Mouse (Mus musculus) hindbrain, embryonic 15.5 days (tissue): ENCODE measurements around the gene Pitpnm2. TPM values are rescaled to one million over a fixed set of nuclear protein-coding genes. Genes with fewer than 3 reads are reported as not detected.
A peak's percentile ranks its signal among the peaks of the same experiment; 100 is the strongest.

ENCODE experiments used
- ATAC-seq: fragments of 200-750 bp; cut with Nextera tagmentation; 2 replicates; pipeline ENCODE4 v1.8.0; 2017; ENCODE audit warnings: low read depth, moderate number of reproducible peaks, moderate TSS enrichment; ENCODE audit not compliant: low FRiP score
- H3K27ac ChIP-seq: fragments of 300-500 bp; sonication (generic); replicated peaks from 2 replicates; pipeline ENCODE4 v1.5.1; 2015; ENCODE audit warnings: mild to moderate bottlenecking, inconsistent platforms
- H3K27me3 ChIP-seq: fragments of 300-500 bp; sonication (generic); 2 replicates; pipeline ENCODE4 v1.6.1; 2015; ENCODE audit warnings: control low read depth, inconsistent platforms
- H3K36me3 ChIP-seq: fragments of 300-500 bp; sonication (generic); 2 replicates; pipeline ENCODE4 v1.6.1; 2015; ENCODE audit warnings: control low read depth, inconsistent platforms
- H3K4me1 ChIP-seq: fragments of 300-500 bp; sonication (generic); replicated peaks from 2 replicates; pipeline ENCODE4 v1.6.1; 2015; ENCODE audit warnings: control low read depth, inconsistent platforms
- H3K4me2 ChIP-seq: fragments of 300-500 bp; sonication (generic); 2 replicates; pipeline ENCODE4 v1.6.1; 2015; ENCODE audit warnings: moderate library complexity, mild to moderate bottlenecking, inconsistent platforms
- H3K4me3 ChIP-seq: fragments of 300-500 bp; sonication (generic); 2 replicates; pipeline ENCODE4 v1.5.1; 2015; ENCODE audit warnings: mild to moderate bottlenecking, inconsistent platforms
- H3K9ac ChIP-seq: fragments of 300-500 bp; sonication (generic); 2 replicates; pipeline ENCODE4 v1.6.1; 2015; ENCODE audit warnings: inconsistent platforms
- H3K9me3 ChIP-seq: fragments of 300-500 bp; sonication (generic); 2 replicates; pipeline ENCODE4 v1.6.1; 2016; ENCODE audit warnings: control low read depth, inconsistent platforms
- WGBS: fragments of 180-500 bp; shearing (Covaris S2); methylation state at CpG from one replicate; pipeline ENCODE4 v1.1.7; 2015; 5-methylcytosine and 5-hydroxymethylcytosine counted together
- polyA plus RNA-seq: library from polyadenylated mRNA; unstranded; fragments of >200 nt; fragmentation: Nextera tagmentation; extraction: Ambion mirVana; gene quantifications from 2 replicates; pipeline ENCODE4 v1.2.1, GENCODE M21; 2015

The Pitpnm2 gene
- polyA plus RNA-seq, 1 experiment from 2014 or later, result 10.8 TPM

- ATAC-seq, result no peak
- 58% methylated on average over 10 of the region's 10 CpGs for WGBS
- no peak overlapping the region for H3K4me2 ChIP-seq
- H3K27ac ChIP-seq, result no peak overlapping the region
- H3K36me3 ChIP-seq, result no peaks in the 10 kb centered on the region
- H3K9ac ChIP-seq, result no peak overlapping the region
- H3K9me3 ChIP-seq, result no peaks in the 10 kb centered on the region
- H3K4me3 ChIP-seq, result no peak overlapping the region
- no peaks in the 10 kb centered on the region for H3K27me3 ChIP-seq
- peaks cover 66% of the 10 kb centered on the region for H3K4me1 ChIP-seq
Measured at GRCm38 (mm10) chr5:124167621-124168020, 81.9 kb downstream of the Pitpnm2 start.

DNA sequence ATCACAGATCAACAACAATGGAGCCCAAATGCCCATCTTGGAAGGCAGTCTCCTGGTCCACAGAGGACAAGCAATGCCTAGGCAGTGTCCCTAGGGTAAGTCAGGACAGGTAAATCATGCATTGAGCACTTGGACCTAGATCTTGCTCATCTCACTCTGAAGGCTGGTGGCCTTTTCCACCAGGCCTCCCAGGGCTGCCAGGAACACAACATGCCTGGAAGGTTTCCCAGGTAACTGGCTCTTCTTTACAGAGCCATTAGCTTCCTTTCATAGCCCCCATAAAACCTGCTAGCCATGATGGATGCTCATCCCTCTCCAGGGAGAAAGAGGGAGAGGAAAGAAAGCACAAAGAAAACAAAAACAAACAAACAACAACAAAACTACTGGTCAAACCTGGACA is 82.8 kb downstream of the Pitpnm2 start:
- H3K4me1 ChIP-seq, result peaks cover 73% of the 10 kb centered on the region
- H3K27me3 ChIP-seq, result no peaks in the 10 kb centered on the region
- no peak overlapping the region for H3K4me2 ChIP-seq
- no peak for ATAC-seq
- no peak overlapping the region for H3K4me3 ChIP-seq
- no peaks in the 10 kb centered on the region for H3K36me3 ChIP-seq
- H3K9me3 ChIP-seq, result no peaks in the 10 kb centered on the region
- H3K27ac ChIP-seq, result peak overlapping the region; percentile 41
- H3K9ac ChIP-seq, result no peak overlapping the region

- Histone ChIP-seq H3K4me3 (no peak overlapping the region), H3K9ac (no peak overlapping the region), H3K27ac (peak overlapping the region; percentile 41), H3K27me3 (no peaks in the 10 kb centered on the region), H3K9me3 (no peaks in the 10 kb centered on the region), H3K4me2 (no peak overlapping the region), H3K36me3 (no peaks in the 10 kb centered on the region), H3K4me1 (peaks cover 71% of the 10 kb centered on the region)
- peak; percentile 61; the same call in 1 of the 2 replicates for ATAC-seq
- WGBS, result 33% methylated on average over 15 of the region's 15 CpGs
Measured at GRCm38 (mm10) chr5:124165622-124166570, 83.7 kb downstream of the Pitpnm2 start.

GRCm38 (mm10) chr5:124163445-124163844 is 86.1 kb downstream of the Pitpnm2 start:
- no peak overlapping the region for H3K4me2 ChIP-seq
- no peak for ATAC-seq
- 78% methylated on average over 11 of the region's 11 CpGs for WGBS
- H3K27me3 ChIP-seq, result no peaks in the 10 kb centered on the region
- H3K36me3 ChIP-seq, result no peaks in the 10 kb centered on the region
- no peak overlapping the region for H3K9ac ChIP-seq
- peaks cover 63% of the 10 kb centered on the region for H3K4me1 ChIP-seq
- H3K27ac ChIP-seq, result no peak overlapping the region
- no peaks in the 10 kb centered on the region for H3K9me3 ChIP-seq
- H3K4me3 ChIP-seq, result no peak overlapping the region

DNA sequence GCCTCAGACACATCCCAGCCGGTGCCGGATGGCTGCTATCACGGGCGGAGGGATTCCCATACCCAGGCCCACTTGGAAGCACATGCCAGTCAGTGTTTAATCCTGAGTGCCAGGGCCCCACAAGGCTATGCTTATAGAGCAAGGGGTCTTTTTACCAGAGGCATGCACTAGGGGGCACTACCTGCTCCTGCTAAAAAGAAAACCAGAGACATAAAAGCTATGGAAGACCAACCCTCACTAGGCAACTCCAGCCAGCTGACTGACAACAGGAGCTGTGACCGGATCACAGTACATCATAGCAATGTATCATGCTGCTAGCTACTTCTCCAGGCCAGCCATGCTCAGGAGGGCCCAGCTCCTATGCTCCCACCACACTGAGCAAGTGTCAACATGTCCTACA is 87.0 kb downstream of the Pitpnm2 start:
- H3K4me1 ChIP-seq, result peaks cover 54% of the 10 kb centered on the region

GRCm38 (mm10) chr5:124161831-124162230 is 87.7 kb downstream of the Pitpnm2 start:
- no peak overlapping the region for H3K9ac ChIP-seq
- no peak overlapping the region; the same call in 1 of the 2 replicates for H3K27ac ChIP-seq
- no peak; the same call in 1 of the 2 replicates for ATAC-seq

More for the DNA sequence above, 87.0 kb downstream of the Pitpnm2 start:
- ATAC-seq, result 0 out of 2 replicates have a peak, but pooled peaks have one; percentile 31
- Histone ChIP-seq H3K9ac (no peak overlapping the region), H3K27ac (no peak overlapping the region), H3K4me3 (no peak overlapping the region), H3K9me3 (no peaks in the 10 kb centered on the region), H3K4me2 (no peak overlapping the region), H3K27me3 (no peaks in the 10 kb centered on the region), H3K36me3 (no peaks in the 10 kb centered on the region)
- WGBS, result 31% methylated on average over 5 of the region's 5 CpGs

GRCm38 (mm10) chr5:124159453-124159852 is 90.1 kb downstream of the Pitpnm2 start:
- WGBS, result 64% methylated on average over 7 of the region's 7 CpGs
- Histone ChIP-seq H3K4me1 (peaks cover 23% of the 10 kb centered on the region), H3K9ac (no peak overlapping the region), H3K27me3 (no peaks in the 10 kb centered on the region), H3K9me3 (no peaks in the 10 kb centered on the region), H3K27ac (no peak overlapping the region), H3K36me3 (no peaks in the 10 kb centered on the region), H3K4me3 (no peak overlapping the region), H3K4me2 (no peak overlapping the region)
- ATAC-seq, result no peak

More at GRCm38 (mm10) chr5:124161831-124162230, 87.7 kb downstream of the Pitpnm2 start:
- H3K4me3 ChIP-seq, result no peak overlapping the region
- WGBS, result 34% methylated on average over 10 of the region's 10 CpGs
- no peak overlapping the region for H3K4me2 ChIP-seq
- H3K9me3 ChIP-seq, result no peaks in the 10 kb centered on the region
- peaks cover 47% of the 10 kb centered on the region for H3K4me1 ChIP-seq
- no peaks in the 10 kb centered on the region for H3K36me3 ChIP-seq
- no peaks in the 10 kb centered on the region for H3K27me3 ChIP-seq

DNA sequence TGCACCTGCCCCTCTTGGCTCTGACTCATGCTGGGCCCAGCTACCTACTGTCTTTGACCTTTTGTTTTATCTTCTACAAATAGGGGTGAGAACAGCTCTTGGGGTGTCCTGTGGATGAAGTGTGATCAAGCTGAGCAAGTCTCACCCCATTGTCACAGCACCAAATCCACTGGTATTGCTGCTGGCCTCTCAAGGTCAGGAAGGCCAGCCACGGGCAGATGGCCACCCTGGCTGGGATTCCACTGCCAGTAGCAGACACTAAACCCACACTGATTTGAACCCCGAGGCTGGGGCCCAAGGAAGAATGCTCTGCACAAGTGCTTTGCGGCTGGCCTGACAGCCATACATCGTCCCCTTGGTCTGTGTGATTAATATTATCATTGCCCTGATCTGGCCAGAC is 91.3 kb downstream of the Pitpnm2 start:
- no peak for ATAC-seq

GRCm38 (mm10) chr5:124155943-124156342 is 93.6 kb downstream of the Pitpnm2 start:
- no peaks in the 10 kb centered on the region for H3K4me1 ChIP-seq
- 78% methylated on average over 5 of the region's 5 CpGs for WGBS
- no peak overlapping the region for H3K9ac ChIP-seq
- no peak overlapping the region for H3K27ac ChIP-seq
- no peaks in the 10 kb centered on the region for H3K36me3 ChIP-seq
- ATAC-seq, result no peak
- no peak overlapping the region for H3K4me3 ChIP-seq
- H3K9me3 ChIP-seq, result no peaks in the 10 kb centered on the region
- no peaks in the 10 kb centered on the region for H3K27me3 ChIP-seq
- H3K4me2 ChIP-seq, result no peak overlapping the region

More for the DNA sequence above, 91.3 kb downstream of the Pitpnm2 start:
- Histone ChIP-seq H3K4me3 (no peak overlapping the region), H3K27ac (no peak overlapping the region), H3K36me3 (no peaks in the 10 kb centered on the region), H3K4me2 (no peak overlapping the region), H3K9ac (no peak overlapping the region), H3K27me3 (no peaks in the 10 kb centered on the region), H3K9me3 (no peaks in the 10 kb centered on the region), H3K4me1 (peaks cover 15% of the 10 kb centered on the region)
- WGBS, result 65% methylated on average over 4 of the region's 4 CpGs

DNA sequence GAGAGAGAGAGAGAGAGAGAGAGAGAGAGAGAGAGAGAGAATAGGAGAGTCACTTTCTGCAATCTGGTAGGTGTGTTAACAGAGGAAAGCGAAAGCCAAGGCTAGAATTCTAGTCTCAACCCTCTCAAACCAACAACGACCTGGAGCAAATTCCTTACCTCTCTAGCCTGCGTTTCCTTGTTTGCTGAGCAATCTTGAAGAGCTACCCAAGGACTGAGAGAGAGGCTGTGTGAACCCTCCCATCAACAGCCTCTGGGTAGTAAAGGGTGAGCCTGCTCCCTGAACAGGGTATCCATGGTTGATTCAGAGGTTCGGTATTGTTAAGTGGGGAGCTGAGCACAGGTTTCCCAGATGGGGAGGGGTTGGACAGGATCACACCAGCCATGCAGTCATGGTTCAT is 96.8 kb downstream of the Pitpnm2 start:
- Histone ChIP-seq H3K36me3 (no peaks in the 10 kb centered on the region), H3K27me3 (no peaks in the 10 kb centered on the region), H3K4me1 (no peaks in the 10 kb centered on the region), H3K27ac (no peak overlapping the region), H3K9me3 (no peaks in the 10 kb centered on the region), H3K4me2 (no peak overlapping the region), H3K4me3 (no peak overlapping the region), H3K9ac (no peak overlapping the region)
- WGBS, result 89% methylated on average over 4 of the region's 4 CpGs
- no peak for ATAC-seq

- Histone ChIP-seq H3K9me3 (no peaks in the 10 kb centered on the region), H3K27ac (no peak overlapping the region), H3K4me2 (no peak overlapping the region), H3K4me3 (no peak overlapping the region), H3K36me3 (no peaks in the 10 kb centered on the region), H3K4me1 (no peaks in the 10 kb centered on the region), H3K27me3 (no peaks in the 10 kb centered on the region), H3K9ac (no peak overlapping the region)
- ATAC-seq, result no peak
- WGBS, result 88% methylated on average over 7 of the region's 7 CpGs
Measured at GRCm38 (mm10) chr5:124150895-124151294, 98.7 kb downstream of the Pitpnm2 start.

DNA sequence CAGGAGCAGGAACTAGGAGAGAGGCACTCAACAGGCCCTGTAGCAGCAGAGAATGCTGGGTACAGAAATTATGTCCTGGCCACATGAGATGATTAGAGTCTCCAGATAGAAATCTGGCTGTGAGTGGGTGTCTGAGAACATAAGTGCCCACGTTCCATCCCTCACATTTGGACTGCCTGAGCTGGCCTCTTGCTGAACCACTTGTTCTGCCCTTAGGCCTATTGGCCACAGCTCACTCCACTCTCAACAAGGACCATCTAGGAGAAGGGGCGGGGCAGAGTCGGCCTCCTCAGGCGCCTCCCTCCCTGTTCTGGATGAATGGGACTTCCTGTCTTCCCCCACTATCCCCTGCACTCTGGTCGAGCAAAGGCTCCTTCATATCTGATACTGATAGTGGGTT is 100.5 kb downstream of the Pitpnm2 start:
- H3K4me1 ChIP-seq, result no peaks in the 10 kb centered on the region

More for the DNA sequence above, 100.5 kb downstream of the Pitpnm2 start:
- Histone ChIP-seq H3K9me3 (no peaks in the 10 kb centered on the region), H3K27ac (no peak overlapping the region), H3K36me3 (no peaks in the 10 kb centered on the region), H3K4me3 (no peak overlapping the region), H3K27me3 (no peaks in the 10 kb centered on the region), H3K4me2 (no peak overlapping the region), H3K9ac (no peak overlapping the region)
- WGBS, result 78% methylated on average over 5 of the region's 5 CpGs
- no peak for ATAC-seq
